Mouse (Mus musculus) forebrain, embryonic 11.5 days (tissue): ENCODE measurements around the gene Nabp2. TPM values are rescaled to one million over a fixed set of nuclear protein-coding genes. Genes with fewer than 3 reads are reported as not detected.

Experiments used
- ATAC-seq: fragments of 200-750 bp; cut with Nextera tagmentation; replicated peaks from 2 replicates; pipeline ENCODE4 v1.8.0; 2017; ENCODE audit warnings: moderate TSS enrichment; ENCODE audit not compliant: low FRiP score
- DNase-seq: peaks from one replicate; pipeline ENCODE4 v3.0.0-alpha.2; 2017; ENCODE audit warnings: low spot score
- H3K27ac ChIP-seq: fragments of 300-500 bp; sonication (generic); 2 replicates; pipeline ENCODE4 v1.5.1; 2014; ENCODE audit warnings: low read depth, low read length
- H3K27me3 ChIP-seq: fragments of 300-500 bp; sonication (generic); 2 replicates; pipeline ENCODE4 v1.6.1; 2014; ENCODE audit warnings: mild to moderate bottlenecking, low read length, mixed read lengths; ENCODE audit not compliant: control insufficient read depth, insufficient read depth
- H3K36me3 ChIP-seq: fragments of 300-500 bp; sonication (generic); 2 replicates; pipeline ENCODE4 v1.6.1; 2014; ENCODE audit warnings: mild to moderate bottlenecking, low read length, moderate library complexity, mixed read lengths; ENCODE audit not compliant: control insufficient read depth, insufficient read depth
- H3K4me1 ChIP-seq: fragments of 300-500 bp; sonication (generic); replicated peaks from 2 replicates; pipeline ENCODE4 v1.6.1; 2014; ENCODE audit warnings: low read length, mixed read lengths; ENCODE audit not compliant: control insufficient read depth, insufficient read depth
- H3K4me2 ChIP-seq: fragments of 300-500 bp; sonication (generic); 2 replicates; pipeline ENCODE4 v1.6.1; 2014; ENCODE audit warnings: low read depth, mild to moderate bottlenecking, low read length, moderate library complexity, mixed read lengths; ENCODE audit not compliant: severe bottlenecking
- H3K4me3 ChIP-seq: fragments of 300-500 bp; sonication (generic); 2 replicates; pipeline ENCODE4 v1.5.1; 2014; ENCODE audit warnings: low read depth, low read length
- H3K9ac ChIP-seq: fragments of 300-500 bp; sonication (generic); 2 replicates; pipeline ENCODE4 v1.6.1; 2014; ENCODE audit warnings: low read length
- H3K9me3 ChIP-seq: fragments of 300-500 bp; sonication (generic); 2 replicates; pipeline ENCODE4 v1.6.1; 2016; ENCODE audit warnings: low read length, mixed read lengths; ENCODE audit not compliant: control insufficient read depth
- WGBS: fragments of 180-500 bp; shearing (Covaris S2); extraction: QIAGEN DNeasy Blood & Tissue Kit; methylation state at CpG from one replicate; pipeline ENCODE4 v1.1.7; 2014; 5-methylcytosine and 5-hydroxymethylcytosine counted together
- polyA plus RNA-seq: library from polyadenylated mRNA; unstranded; fragments of >200 nt; fragmentation: Nextera tagmentation; extraction: Ambion mirVana; gene quantifications from 2 replicates; pipeline ENCODE4 v1.2.1, GENCODE M21; 2014

The Nabp2 gene
- polyA plus RNA-seq, 1 experiment from 2014 or later, result 151 TPM

- Histone ChIP-seq H3K4me3 (no peak within 1 kb of the TSS), H3K9ac (no peak within 1 kb of the TSS), H3K9me3 (no peaks in the 10 kb centered on the region), H3K27me3 (no peaks in the 10 kb centered on the region), H3K4me2 (no peak within 1 kb of the TSS), H3K4me1 (no peaks in the 10 kb centered on the region), H3K27ac (no peak within 1 kb of the TSS), H3K36me3 (no peaks in the 10 kb centered on the region)
- DNase-seq (no peak), ATAC-seq (no peak)
- 18% methylated on average over 2 of the region's 2 CpGs for WGBS
Observed at GRCm38 (mm10) chr10:128401056-128401455, 10.2 kb downstream of the Nabp2 start, which contains the start of gene Slc39a5. Gene Slc39a5, minus strand, starts transcription at chr10:128401229.

DNA sequence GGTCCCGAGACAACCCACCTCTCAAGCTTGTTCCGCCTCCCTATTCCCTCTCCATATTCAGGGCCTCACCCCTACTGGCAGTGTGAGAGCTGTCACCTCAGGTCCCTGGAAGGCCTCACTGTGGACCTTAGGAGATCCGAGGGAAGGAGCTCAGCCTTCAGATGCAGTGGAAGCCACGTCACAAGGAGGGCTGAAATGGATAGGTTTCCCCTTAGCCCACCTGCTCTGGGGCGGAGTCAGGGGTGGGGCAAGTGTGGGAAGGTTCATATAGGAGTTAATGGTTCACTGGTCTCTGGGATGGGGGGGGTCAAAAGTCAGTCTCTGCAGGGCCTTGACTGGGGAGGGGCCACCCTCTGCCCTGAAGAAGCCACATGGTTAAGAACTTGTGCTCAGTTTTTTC lies 11.0 kb downstream of the Nabp2 start:
- Histone ChIP-seq H3K4me2 (no peak overlapping the region), H3K9ac (no peak overlapping the region), H3K4me3 (no peak overlapping the region), H3K4me1 (no peaks in the 10 kb centered on the region), H3K27ac (no peak overlapping the region), H3K27me3 (no peaks in the 10 kb centered on the region), H3K9me3 (no peaks in the 10 kb centered on the region), H3K36me3 (no peaks in the 10 kb centered on the region)
- ATAC-seq, result no peak
- DNase-seq, result no peak
- WGBS, result 32% methylated on average over 5 of the region's 5 CpGs

DNA sequence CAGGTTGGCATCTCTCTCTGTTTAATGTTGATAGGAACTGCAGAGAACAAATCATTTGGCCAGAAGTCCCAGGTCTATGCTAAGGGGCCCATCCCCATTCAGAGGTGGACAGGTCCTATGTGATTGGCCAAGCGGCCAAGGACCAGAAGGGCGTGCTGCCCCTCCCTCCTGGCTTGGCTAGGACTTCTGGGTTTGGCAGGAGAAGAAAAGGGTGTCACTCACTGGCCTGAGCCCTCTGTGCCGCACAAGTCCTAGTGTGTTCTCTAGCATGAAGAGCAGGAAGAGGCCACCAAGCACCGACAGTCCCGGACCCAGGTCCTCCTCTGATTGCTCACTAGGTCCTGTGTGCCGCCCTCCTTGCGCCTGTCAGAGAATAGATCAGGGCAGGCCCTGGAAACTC lies 13.8 kb downstream of the Nabp2 start:
- no peak overlapping the region for H3K9ac ChIP-seq
- 61% methylated on average over 7 of the region's 7 CpGs for WGBS
- ATAC-seq, result no peak

DNA sequence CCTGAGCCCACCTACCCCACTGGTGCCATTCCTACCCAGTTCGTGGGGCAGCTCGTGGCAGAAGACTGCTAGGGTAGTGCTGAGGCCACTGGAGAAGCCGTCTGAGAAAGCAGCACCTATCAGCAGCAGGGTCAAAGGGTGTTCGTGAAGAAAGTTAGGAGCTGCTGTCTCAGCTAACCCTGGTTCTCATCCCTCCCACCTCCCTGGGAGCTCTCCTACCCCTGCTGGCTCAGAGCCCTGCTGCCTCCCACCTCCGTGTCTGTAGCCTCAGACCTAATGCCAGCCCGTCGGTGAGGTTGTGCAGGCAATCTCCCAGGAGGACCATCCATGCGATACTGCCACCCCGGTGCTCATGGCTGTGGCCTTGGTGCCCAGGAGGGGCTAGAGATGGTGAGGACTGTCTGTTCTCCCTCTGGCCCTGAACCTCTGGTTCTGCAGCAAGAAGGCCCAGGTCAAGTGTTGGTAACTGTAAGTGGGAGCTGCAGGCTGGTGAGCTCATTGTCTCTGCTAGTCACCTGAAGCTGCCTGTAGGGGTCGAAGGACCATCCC lies 14.5 kb downstream of the Nabp2 start:
- Histone ChIP-seq H3K36me3 (peaks cover 2% of the 10 kb centered on the region), H3K4me2 (no peak overlapping the region), H3K27ac (no peak overlapping the region), H3K9me3 (no peaks in the 10 kb centered on the region), H3K27me3 (no peaks in the 10 kb centered on the region), H3K4me1 (no peaks in the 10 kb centered on the region), H3K4me3 (no peak overlapping the region), H3K9ac (no peak overlapping the region)
- ATAC-seq (no peak), DNase-seq (no peak)
- 78% methylated on average over 10 of the region's 10 CpGs for WGBS

More for the DNA sequence above, 13.8 kb downstream of the Nabp2 start:
- Histone ChIP-seq H3K27ac (no peak overlapping the region), H3K4me3 (no peak overlapping the region), H3K27me3 (no peaks in the 10 kb centered on the region), H3K9me3 (no peaks in the 10 kb centered on the region), H3K36me3 (no peaks in the 10 kb centered on the region), H3K4me1 (no peaks in the 10 kb centered on the region), H3K4me2 (no peak overlapping the region)
- no peak for DNase-seq

DNA sequence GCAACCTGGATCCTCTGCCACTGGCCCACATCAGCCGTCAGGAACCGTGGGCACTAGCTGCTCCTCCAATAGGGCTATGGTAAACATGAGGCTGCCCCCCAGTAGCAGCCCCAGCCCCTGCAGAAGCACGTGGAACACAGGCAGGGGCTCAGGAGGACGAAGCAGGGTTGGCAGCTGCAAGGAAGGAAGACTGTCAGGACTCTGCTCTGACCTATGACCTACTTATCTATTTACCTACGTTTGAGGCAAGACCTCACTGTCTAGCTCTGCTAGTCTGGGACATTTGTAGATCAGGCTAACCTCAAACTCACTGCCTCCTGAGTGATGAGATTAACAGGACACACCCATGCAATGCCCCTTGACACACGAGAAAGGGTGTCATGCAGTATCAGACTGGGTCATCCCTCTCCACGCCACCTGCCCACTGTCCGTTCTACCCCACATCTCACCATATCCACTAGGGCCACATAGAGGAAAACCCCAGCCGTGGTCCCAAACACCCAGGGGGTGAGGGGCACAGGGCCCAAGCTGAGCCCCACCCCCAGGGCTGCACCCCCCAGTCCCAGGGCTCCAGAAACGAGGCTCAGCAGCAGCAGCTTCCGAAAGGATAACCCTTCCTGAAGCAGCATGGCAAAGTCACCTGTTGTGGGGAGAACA lies 15.1 kb downstream of the Nabp2 start:
- 76% methylated on average over 11 of the region's 11 CpGs for WGBS
- no peak for ATAC-seq
- Histone ChIP-seq H3K9me3 (no peaks in the 10 kb centered on the region), H3K9ac (no peak overlapping the region), H3K4me1 (no peaks in the 10 kb centered on the region), H3K27ac (no peak overlapping the region), H3K36me3 (peaks cover 2% of the 10 kb centered on the region), H3K4me3 (no peak overlapping the region), H3K27me3 (no peaks in the 10 kb centered on the region), H3K4me2 (no peak overlapping the region)
- no peak for DNase-seq

GRCm38 (mm10) chr10:128391850-128392249 lies 19.4 kb downstream of the Nabp2 start:
- no peaks in the 10 kb centered on the region for H3K4me1 ChIP-seq
- no peak overlapping the region for H3K27ac ChIP-seq
- peaks cover 20% of the 10 kb centered on the region for H3K36me3 ChIP-seq
- H3K9me3 ChIP-seq, result no peaks in the 10 kb centered on the region
- no peak overlapping the region for H3K4me3 ChIP-seq
- WGBS, result 88% methylated on average over 6 of the region's 6 CpGs
- ATAC-seq, result no peak
- H3K27me3 ChIP-seq, result no peaks in the 10 kb centered on the region
- DNase-seq, result no peak
- H3K9ac ChIP-seq, result no peak overlapping the region
- no peak overlapping the region for H3K4me2 ChIP-seq

DNA sequence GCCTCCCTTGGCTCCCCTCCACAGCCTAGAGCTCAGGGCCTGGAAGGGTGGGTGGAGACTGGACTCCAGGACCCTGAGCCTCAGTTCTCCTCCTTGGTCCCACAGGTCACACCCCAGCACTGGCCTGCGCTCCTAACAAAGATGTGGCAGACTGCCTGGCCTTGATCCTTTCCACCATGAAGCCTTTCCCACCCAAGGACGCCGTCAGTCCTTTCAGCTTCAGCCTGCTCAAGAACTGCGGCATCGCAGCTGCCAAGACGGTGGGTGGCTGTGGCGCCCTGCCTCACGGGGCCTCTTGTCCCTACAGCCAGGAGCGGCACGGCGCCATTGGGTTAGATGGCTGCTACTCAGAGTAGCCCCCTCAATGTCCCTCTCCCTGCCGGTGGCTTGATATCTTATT lies 20.9 kb downstream of the Nabp2 start:
- Histone ChIP-seq H3K27me3 (no peaks in the 10 kb centered on the region), H3K4me1 (no peaks in the 10 kb centered on the region), H3K4me2 (no peak overlapping the region), H3K27ac (no peak overlapping the region), H3K4me3 (no peak overlapping the region), H3K36me3 (peaks cover 23% of the 10 kb centered on the region), H3K9me3 (no peaks in the 10 kb centered on the region), H3K9ac (no peak overlapping the region)
- ATAC-seq (no peak), DNase-seq (no peak)
- 96% methylated on average over 12 of the region's 12 CpGs for whole genome bisulfite sequencing

- peaks cover 27% of the 10 kb centered on the region for H3K36me3 ChIP-seq
- no peak overlapping the region for H3K4me3 ChIP-seq
- WGBS, result 96% methylated on average over 6 of the region's 6 CpGs
- no peak overlapping the region for H3K4me2 ChIP-seq
- no peak for DNase-seq
- ATAC-seq, result no peak
- H3K9me3 ChIP-seq, result no peaks in the 10 kb centered on the region
- H3K4me1 ChIP-seq, result no peaks in the 10 kb centered on the region
- H3K9ac ChIP-seq, result no peak overlapping the region
- H3K27me3 ChIP-seq, result no peaks in the 10 kb centered on the region
- H3K27ac ChIP-seq, result no peak overlapping the region
Observed at GRCm38 (mm10) chr10:128389570-128389969, 21.7 kb downstream of the Nabp2 start.

- no peaks in the 10 kb centered on the region for H3K4me1 ChIP-seq
- WGBS, result 91% methylated on average over 14 of the region's 14 CpGs
Observed at GRCm38 (mm10) chr10:128388941-128389340, 22.4 kb downstream of the Nabp2 start.

More at GRCm38 (mm10) chr10:128388941-128389340, 22.4 kb downstream of the Nabp2 start:
- no peaks in the 10 kb centered on the region for H3K27me3 ChIP-seq
- no peak overlapping the region for H3K4me3 ChIP-seq
- H3K27ac ChIP-seq, result no peak overlapping the region
- peaks cover 28% of the 10 kb centered on the region for H3K36me3 ChIP-seq
- H3K9me3 ChIP-seq, result no peaks in the 10 kb centered on the region
- DNase-seq (no peak), ATAC-seq (no peak)
- H3K9ac ChIP-seq, result no peak overlapping the region
- H3K4me2 ChIP-seq, result no peak overlapping the region
